Mouse (Mus musculus): ENCODE measurements around the gene Chd6.

Gene Chd6

GRCm38 (mm10) chr2:160931378-160931777, 177.5 kb downstream of the Chd6 start:
- DNase-seq (ENCODE audit: low spot score), result no peak

GRCm38 (mm10) chr2:160925203-160925602, 183.7 kb downstream of the Chd6 start:
- DNase-seq (ENCODE audit: low spot score), result peak; percentile 41

GRCm38 (mm10) chr2:160921285-160921684, 187.6 kb downstream of the Chd6 start:
- no peak for DNase-seq (ENCODE audit: low spot score)

- no peak for DNase-seq (ENCODE audit: low spot score)
Observed at GRCm38 (mm10) chr2:160918930-160919215, 190.0 kb downstream of the Chd6 start.

- DNase-seq (ENCODE audit: low spot score), result no peak
Observed at GRCm38 (mm10) chr2:160918154-160918929, 190.5 kb downstream of the Chd6 start.

GRCm38 (mm10) chr2:160917313-160917712, 191.6 kb downstream of the Chd6 start:
- DNase-seq (ENCODE audit: low spot score), result no peak

- no peak for DNase-seq (ENCODE audit: low spot score)
Observed at GRCm38 (mm10) chr2:160916714-160917113, 192.2 kb downstream of the Chd6 start.

- no peak for DNase-seq (ENCODE audit: low spot score)
Observed at GRCm38 (mm10) chr2:160915821-160916610, 192.9 kb downstream of the Chd6 start.

- no peak for DNase-seq (ENCODE audit: low spot score)
Observed at GRCm38 (mm10) chr2:160914656-160915055, 194.2 kb downstream of the Chd6 start.

GRCm38 (mm10) chr2:160912231-160912671, 196.6 kb downstream of the Chd6 start, which contains the start of gene Emilin3:
Gene Emilin3, minus strand, starts transcription at chr2:160912328.
- DNase-seq (ENCODE audit: low spot score), result no peak

GRCm38 (mm10) chr2:160911558-160912201, 197.2 kb downstream of the Chd6 start:
- no peak for DNase-seq (ENCODE audit: low spot score)

GRCm38 (mm10) chr2:160910633-160911032, 198.2 kb downstream of the Chd6 start:
- DNase-seq (ENCODE audit: low spot score), result no peak

- DNase-seq (ENCODE audit: low spot score), result no peak
Observed at GRCm38 (mm10) chr2:160908607-160909006, 200.3 kb downstream of the Chd6 start.

GRCm38 (mm10) chr2:160906101-160906500, 202.8 kb downstream of the Chd6 start:
- DNase-seq (ENCODE audit: low spot score), result no peak

GRCm38 (mm10) chr2:160905301-160905700, 203.6 kb downstream of the Chd6 start:
- DNase-seq (ENCODE audit: low spot score), result no peak

GRCm38 (mm10) chr2:160901656-160902412, 207.0 kb downstream of the Chd6 start:
- no peak for DNase-seq (ENCODE audit: low spot score)
